Mouse (Mus musculus) Muller cell, postnatal 12 days (primary cell): ENCODE data around the gene Kcnab3.

ENCODE experiments used
- DNase-seq: peaks from one replicate; pipeline ENCODE4 v3.0.0-alpha.2; 2015; ENCODE audit errors: inconsistent ontology term

Kcnab3 gene

GRCm38 (mm10) chr11:69369990-69370816 lies 44.1 kb downstream of the Kcnab3 start:
- no peak for DNase-seq

DNA sequence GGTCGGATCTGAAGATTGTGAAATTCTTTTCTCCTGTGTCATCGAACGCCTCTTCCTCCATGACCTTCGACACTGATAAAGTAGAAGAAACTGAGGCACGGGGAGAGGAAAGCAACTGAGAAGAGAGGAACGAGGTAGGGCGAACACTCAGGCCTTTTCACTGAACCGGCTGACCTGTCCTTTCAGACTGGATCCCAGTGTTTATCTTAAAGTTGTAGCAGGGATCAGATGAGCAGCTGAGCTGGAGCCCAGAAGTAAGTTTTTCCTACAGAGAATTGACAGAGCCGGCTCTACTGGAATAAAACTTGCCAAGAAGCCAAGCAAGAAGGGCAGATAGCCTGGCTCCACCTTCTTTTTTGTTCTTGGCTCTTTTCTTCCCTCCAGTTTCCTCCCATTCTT lies 44.8 kb downstream of the Kcnab3 start:
- DNase-seq = no peak

DNA sequence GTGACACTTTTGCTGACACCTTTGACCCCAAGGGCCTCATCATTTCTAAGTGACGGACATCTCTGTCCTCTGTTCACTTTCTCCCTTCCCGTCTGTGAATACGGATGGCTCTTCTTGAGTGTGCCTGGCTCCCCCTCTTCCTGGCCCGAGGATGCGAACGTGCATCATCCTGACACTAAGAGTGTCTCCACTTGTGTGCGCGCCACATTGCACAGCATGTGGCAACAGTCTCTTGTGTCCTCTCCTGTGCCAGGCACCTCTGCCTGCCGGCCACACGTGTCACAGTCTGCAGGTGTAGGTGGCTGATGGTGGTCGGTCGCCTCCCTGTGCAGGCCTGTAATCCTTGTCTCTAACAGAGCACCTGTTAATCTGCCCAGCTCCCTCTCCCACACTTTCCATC lies 45.5 kb downstream of the Kcnab3 start:
- no peak for DNase-seq

- no peak for DNase-seq
Observed at GRCm38 (mm10) chr11:69372056-69372779, 46.2 kb downstream of the Kcnab3 start.

DNA sequence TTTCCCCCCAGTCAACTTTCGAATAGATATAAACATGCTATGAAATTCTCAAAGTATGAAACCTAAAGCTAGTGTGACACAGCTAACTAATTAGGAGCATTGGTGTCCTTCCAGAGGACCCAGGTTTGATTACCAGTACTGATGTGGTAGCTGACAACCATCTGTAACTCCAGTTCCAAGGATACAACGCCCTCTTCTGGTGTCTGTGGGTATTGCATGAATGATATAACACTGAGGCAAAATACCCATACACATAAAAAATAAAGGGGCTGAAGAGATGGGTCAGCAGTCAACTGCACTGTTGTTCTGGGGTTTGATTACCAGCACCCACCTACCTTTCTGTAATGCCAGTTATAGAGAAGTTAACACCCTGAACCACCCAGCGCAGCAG lies 46.7 kb downstream of the Kcnab3 start:
- DNase-seq = no peak

DNA sequence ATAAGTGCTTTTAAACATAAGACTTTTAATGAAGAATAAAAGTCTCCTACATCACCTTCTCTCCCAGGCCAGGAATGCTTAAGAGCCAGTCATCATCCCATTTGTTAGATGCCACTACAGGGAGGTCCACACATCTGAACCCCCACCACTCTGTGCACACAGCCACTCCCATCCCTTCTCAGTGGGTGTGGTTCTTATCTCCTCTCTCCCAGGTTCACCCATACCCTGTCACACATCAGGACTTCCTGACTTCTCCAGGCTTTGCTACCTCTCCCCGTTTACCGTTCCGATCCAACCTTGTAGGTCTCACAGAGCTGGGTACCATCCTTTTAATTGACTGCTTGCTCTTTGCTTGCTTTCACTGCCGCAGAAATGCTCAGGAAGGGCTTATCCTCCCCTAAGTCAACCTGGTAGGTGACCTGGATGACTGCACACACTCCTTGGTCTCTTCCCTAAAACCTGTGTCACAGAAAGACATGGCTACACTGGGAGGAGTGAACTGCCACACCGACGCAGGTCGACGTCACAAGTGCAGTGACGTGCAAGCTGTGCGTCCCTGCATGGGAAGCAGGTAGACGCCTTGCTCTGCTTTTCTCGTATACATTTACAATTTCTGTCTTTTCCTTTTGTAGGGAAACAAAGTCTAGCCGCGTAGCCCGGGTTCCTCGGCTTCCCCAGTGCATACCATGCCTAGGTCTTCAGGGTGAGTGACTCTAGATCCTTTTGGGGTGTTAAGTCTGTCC lies 47.3 kb downstream of the Kcnab3 start:
- DNase-seq = no peak

DNA sequence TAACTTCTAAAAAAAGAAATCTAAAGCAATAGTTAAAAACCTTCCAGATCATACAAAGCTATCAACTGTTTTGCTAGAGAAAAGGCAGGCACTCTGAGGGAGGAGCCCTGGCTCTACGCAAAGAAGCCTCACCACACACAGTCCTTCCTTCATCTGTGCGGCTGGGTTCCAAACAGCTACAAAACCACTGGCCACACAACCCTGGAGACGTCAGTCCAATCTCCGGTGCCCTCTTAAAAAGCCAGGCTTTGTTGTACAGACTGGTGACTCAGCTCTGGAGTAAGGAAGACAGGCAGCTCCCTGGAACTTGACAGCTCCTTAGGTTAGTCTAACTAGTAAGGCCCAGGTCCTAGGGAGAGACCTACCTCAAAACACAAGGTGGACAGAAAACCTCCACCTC lies 49.6 kb downstream of the Kcnab3 start:
- no peak for DNase-seq

- DNase-seq = no peak
Observed at GRCm38 (mm10) chr11:69377766-69378165, 51.7 kb downstream of the Kcnab3 start.

DNA sequence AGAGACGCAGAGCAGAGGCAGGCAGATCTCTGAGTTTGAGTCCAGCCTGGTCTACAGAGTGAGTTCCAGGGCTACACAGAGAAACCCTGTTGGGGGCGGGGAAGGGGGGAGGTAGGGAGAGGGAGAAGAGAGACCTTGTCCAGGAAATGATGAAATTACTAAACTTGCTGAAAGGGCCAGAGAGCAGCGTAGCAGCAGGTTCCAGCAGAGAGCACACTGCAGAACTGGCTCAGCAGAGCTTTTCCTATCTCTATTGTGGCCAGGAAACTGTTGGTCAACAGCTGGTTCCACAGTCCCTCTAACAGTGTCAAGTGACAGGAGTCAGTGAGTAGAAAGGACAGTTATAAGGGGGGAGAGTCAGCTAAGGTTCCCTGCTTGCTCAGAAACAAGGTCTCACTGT lies 53.5 kb downstream of the Kcnab3 start:
- no peak for DNase-seq

DNA sequence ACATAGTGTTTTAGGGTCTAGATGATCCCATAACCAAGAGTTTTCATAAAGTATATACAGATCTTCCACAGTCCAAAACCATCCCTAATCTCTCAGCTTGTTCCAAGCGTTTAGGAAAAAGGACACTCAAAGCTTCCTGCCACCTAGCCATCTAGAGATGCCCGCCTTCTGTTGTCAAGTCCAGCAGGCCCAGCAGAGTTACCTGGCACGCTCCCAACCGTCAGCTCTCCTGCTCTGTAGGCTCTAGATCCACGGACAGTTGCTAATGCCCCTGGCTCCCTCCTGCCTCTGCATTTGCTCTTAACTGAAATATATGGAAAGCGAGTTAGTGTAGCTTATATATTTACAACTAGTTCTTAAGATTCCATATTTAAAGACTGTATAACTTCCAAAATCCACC lies 55.3 kb downstream of the Kcnab3 start:
- DNase-seq = no peak
